Mouse (Mus musculus): Measurements from ENCODE around the gene Gm49398. TPM values are rescaled to one million over a fixed set of nuclear protein-coding genes. Genes with fewer than 3 reads are reported as not detected.
A peak's percentile ranks its signal among the peaks of the same experiment; 100 is the strongest.

The Gm49398 gene
- total RNA-seq (2021), result not detected

DNA sequence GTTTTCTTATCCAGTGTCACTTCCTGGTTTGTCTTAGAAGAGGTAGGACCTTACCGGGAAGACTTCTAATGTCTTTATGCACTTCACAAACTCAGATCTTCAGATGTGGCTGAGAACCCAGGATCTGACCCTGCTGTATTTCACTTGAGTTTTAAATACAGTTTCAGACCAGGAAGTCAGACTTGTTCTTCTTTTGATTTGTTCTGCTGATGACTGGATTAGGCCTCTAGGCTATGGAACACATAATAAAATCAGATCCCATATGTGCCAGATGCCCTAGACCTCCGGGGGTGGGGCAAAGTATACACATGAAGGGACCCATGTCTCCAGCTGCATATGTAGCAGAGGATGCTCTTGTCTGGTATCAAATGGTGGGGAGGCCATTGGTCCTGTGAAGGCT, at the start of gene Gm49398:
Gene Gm49398 (minus strand): TSS at position 101 of the 400 bp plus-strand sequence.
- DNase-seq (ENCODE audit: low spot score in 2 of 2), result no peak
- intact Hi-C loops (cut with DNase I), result no loop called here

DNA sequence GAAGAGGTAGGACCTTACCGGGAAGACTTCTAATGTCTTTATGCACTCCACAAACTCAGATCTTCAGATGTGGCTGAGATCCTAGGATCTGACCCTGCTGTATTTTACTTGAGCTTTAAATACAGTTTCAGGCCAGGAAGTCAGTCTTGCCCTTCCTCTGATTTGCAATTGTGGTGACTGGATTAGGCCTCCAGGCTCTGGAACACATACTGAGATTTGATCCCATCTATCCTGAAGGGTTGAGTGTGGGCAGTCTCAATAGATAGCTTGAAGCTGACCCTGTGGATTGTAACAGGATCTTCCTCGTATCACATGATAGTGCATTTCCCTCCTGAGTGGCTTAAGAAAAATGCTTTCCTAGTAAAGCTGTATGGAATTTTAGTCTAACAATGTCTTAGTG, 33.4 kb downstream of the Gm49398 start, which contains the start of gene Cts8:
Gene Cts8 (minus strand): TSS at position 101 of the 400 bp plus-strand sequence.
- intact Hi-C loops (cut with DNase I), result no loop called here
- DNase-seq (ENCODE audit: low spot score in 2 of 2), result no peak

DNA sequence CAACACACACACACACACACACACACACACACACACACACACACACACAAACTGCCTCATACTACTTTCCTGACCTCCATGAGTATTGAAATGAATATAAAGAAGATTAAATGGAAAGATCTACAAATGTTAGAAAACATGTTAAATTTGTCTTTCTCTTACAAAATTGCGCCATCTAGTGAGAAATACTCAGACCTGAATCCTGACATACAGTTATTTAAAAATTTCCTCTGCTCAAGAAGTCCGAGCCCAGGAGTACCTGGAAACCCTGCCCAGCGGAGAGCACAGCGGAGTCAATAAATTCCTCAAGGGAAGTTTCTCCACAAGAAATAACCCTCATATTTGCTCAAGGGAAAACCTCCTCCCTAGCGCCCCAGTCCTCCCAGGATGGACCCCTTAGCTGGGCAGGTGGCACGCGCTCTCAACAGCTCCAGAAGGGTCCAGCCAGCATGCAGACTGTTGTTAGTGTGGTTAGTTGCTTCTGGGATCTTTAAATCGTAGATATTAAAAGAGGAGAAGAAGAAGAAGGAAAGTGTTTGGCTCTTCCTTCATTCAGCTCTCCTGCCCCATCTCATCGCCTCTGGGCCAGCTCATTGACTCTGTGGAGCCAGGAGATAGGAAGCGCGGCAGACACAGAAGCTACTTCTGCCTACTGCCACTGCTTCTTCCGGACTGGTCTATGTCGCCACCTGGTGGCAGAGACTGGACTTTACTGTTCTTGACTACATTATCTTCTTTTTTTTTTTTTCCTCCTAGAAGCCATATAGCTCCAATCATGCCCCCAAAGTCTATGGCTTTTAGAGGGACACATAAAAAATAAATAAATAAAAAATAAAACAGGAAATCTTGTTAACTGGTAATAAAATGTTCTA, 47.3 kb downstream of the Gm49398 start:
- intact Hi-C loops (cut with DNase I), result loop anchor here (2.0 kb wide), 1 partner anchor 483 kb away; no protein-coding TSS in a partner anchor

DNA sequence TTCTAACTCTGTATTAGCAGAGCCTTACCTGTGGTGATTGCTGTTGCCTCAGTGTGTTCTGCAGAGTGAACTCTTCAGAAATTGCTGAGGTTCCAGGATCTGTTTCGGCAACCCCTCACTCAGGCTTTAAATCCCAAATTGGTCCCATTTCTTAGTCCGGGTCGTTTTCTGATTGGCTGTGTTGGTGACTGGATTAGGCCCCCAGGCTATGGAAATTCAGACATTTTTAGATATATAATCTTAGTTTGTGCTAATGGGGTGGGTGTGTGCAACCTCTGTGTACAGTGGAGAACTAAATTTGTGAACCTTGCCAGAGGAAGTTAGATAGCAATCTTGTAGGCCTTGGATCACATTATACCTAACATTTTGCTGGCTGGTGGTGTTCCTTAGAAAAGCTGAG, 85.3 kb downstream of the Gm49398 start, which contains the start of gene Cts6:
Gene Cts6 (minus strand): TSS at position 101 of the 400 bp plus-strand sequence.
- intact Hi-C loops (cut with DNase I), result no loop called here

More for the DNA sequence above, 47.3 kb downstream of the Gm49398 start:
- DNase-seq (ENCODE audit: low spot score in 2 of 2), result peak; percentile 5 to 8

More for the DNA sequence above, 85.3 kb downstream of the Gm49398 start, which contains the start of gene Cts6:
- DNase-seq (ENCODE audit: low spot score in 2 of 2), result no peak

Small RNA genes within 50 kb of the gene (microRNA-seq; reads per million reads assigned to microRNA genes)
- not detected for gene Gm27704

Other genes starting within 250 kb of the Gm49398 start
- gene Ctsq, start 248.2 kb downstream of the Gm49398 start, total RNA-seq (2021), result not detected
- not detected for gene Ctsr, start 124.6 kb downstream of the Gm49398 start, total RNA-seq (2021)
- not detected for gene Cts6, start 85.4 kb downstream of the Gm49398 start, total RNA-seq (2021)
- gene Cts8, start 33.5 kb downstream of the Gm49398 start, total RNA-seq (2021), result not detected
- gene Cts7, start 69.4 kb upstream of the Gm49398 start, total RNA-seq (2021), result not detected

Data from left cerebral cortex, postnatal 36 days (tissue).